Mouse (Mus musculus) left cerebral cortex, adult 8-10 months (tissue): ENCODE measurements around the gene Utp11. TPM values are rescaled to one million over a fixed set of nuclear protein-coding genes. Genes with fewer than 3 reads are reported as not detected.

Experiments used
- DNase-seq, 2 experiments: peaks; one replicate each; pipeline ENCODE4 v3.0.0; 2022; ENCODE audit warnings: low spot score in 2 of 2
- total RNA-seq, 4 experiments: library from RNA; stranded (reverse); gene quantifications; 2 replicates each; pipeline ENCODE4 v1.2.4; 2022

Utp11 gene
- total RNA-seq, 4 experiments from 2014 or later = 13.2 to 16.9 (median 16.3) TPM

- no peak for DNase-seq
These were observed 11.5 kb upstream of the Utp11 start for GRCm38 (mm10) chr4:124704797-124705474.

- no peak for DNase-seq
These were observed 10.7 kb upstream of the Utp11 start for GRCm38 (mm10) chr4:124703881-124704796.

GRCm38 (mm10) chr4:124703406-124703805, 10.0 kb upstream of the Utp11 start:
- no peak for DNase-seq

- DNase-seq = no peak
These were observed 8.5 kb upstream of the Utp11 start for GRCm38 (mm10) chr4:124701916-124702315.

GRCm38 (mm10) chr4:124701052-124701845, 7.8 kb upstream of the Utp11 start:
- no peak for DNase-seq

GRCm38 (mm10) chr4:124700248-124700971, 7.0 kb upstream of the Utp11 start, which contains the start of gene Fhl3:
Gene Fhl3, plus strand, starts transcription at chr4:124700701.
- no peak for DNase-seq

GRCm38 (mm10) chr4:124699791-124700190, 6.4 kb upstream of the Utp11 start:
- no peak for DNase-seq

- DNase-seq = no peak
These were observed 2.6 kb upstream of the Utp11 start for GRCm38 (mm10) chr4:124695786-124696516.

- DNase-seq = no peak
These were observed 1.2 kb upstream of the Utp11 start for GRCm38 (mm10) chr4:124694572-124694971.

- no peak for DNase-seq
These were observed 961 bp downstream of the Utp11 start for GRCm38 (mm10) chr4:124692416-124692861.

GRCm38 (mm10) chr4:124691455-124691854, 1.9 kb downstream of the Utp11 start:
- DNase-seq = no peak

- no peak for DNase-seq
These were observed 7.5 kb downstream of the Utp11 start for GRCm38 (mm10) chr4:124685897-124686402.

- no peak for DNase-seq
These were observed 7.9 kb downstream of the Utp11 start for GRCm38 (mm10) chr4:124685453-124685852.

GRCm38 (mm10) chr4:124685004-124685403, 8.4 kb downstream of the Utp11 start:
- no peak for DNase-seq

GRCm38 (mm10) chr4:124683474-124683873, 9.9 kb downstream of the Utp11 start:
- no peak for DNase-seq

GRCm38 (mm10) chr4:124682270-124682669, 11.1 kb downstream of the Utp11 start:
- DNase-seq = no peak

- no peak for DNase-seq
These were observed 17.4 kb downstream of the Utp11 start for GRCm38 (mm10) chr4:124675958-124676357.

- DNase-seq = peak in 1 of 2 experiments; percentile 66
These were observed 18.4 kb downstream of the Utp11 start for GRCm38 (mm10) chr4:124675037-124675436.

- DNase-seq = no peak
These were observed 18.9 kb downstream of the Utp11 start for GRCm38 (mm10) chr4:124674334-124675032.
